Mouse (Mus musculus): ENCODE measurements at regions not wholly inside any gene's neighbourhood (a gene's known extent, or its start where the extent isn't known, plus 50 kb on each side); places are given as distances from the start of the nearest gene placed in this dataset.

- peak; percentile 5 for DNase-seq
These were observed 609.1 kb upstream of the Ppp6c start for GRCm38 (mm10) chr2:39835370-39835769.

GRCm38 (mm10) chr2:39823851-39824250 is 597.6 kb upstream of the Ppp6c start:
- DNase-seq: no peak

- DNase-seq: peak; percentile 9
These were observed 580.4 kb upstream of the Ppp6c start for GRCm38 (mm10) chr2:39806681-39807080.
